Comparison of ENCODE assay signal across 8 mouse cellular contexts in genomic region chr9:106886828-106887702, GRCm38 (mm10). TPM values are rescaled to one million over a fixed set of nuclear protein-coding genes. Genes with fewer than 3 reads are reported as not detected.
A peak's percentile ranks its signal among the peaks of the same experiment; 100 is the strongest.
DNase-seq lines count a peak whose midpoint lies in the region; ATAC-seq lines count a peak whose summit lies in the region.

Gene Rbm15b (minus strand): TSS chr9:106887428.

- peaks cover 46% of the 10 kb centered on the region for H3K79me2 ChIP-seq in macrophage (ENCODE audit: inconsistent target)

- WGBS in hindbrain, embryonic 16.5 days, result 3% methylated on average over 76 of the region's 101 CpGs
- 3% methylated on average over 80 of the region's 101 CpGs for WGBS in macrophage (ENCODE audit: missing documents)

- H3K4me3 ChIP-seq in hindbrain, embryonic 16.5 days (ENCODE audit: low read length), result peak within 1 kb of the TSS; percentile 90
- H3K4me3 ChIP-seq in macrophage (ENCODE audit: inconsistent target), result peak within 1 kb of the TSS; percentile 10; the same call in 1 of the 2 replicates

- peak; percentile 65 for ATAC-seq in hindbrain, embryonic 16.5 days

- peak within 1 kb of the TSS; percentile 94 for H3K4me2 ChIP-seq in hindbrain, embryonic 16.5 days (ENCODE audit: low read length)

- H3K9me3 ChIP-seq in hindbrain, embryonic 16.5 days (ENCODE audit: control insufficient read depth, low read length), result no peaks in the 10 kb centered on the region

- peaks cover 27% of the 10 kb centered on the region for H3K36me3 ChIP-seq in hindbrain, embryonic 16.5 days (ENCODE audit: control insufficient read depth, insufficient read depth, low read length)
- peaks cover 25% of the 10 kb centered on the region; the same call in 1 of the 2 replicates for H3K36me3 ChIP-seq in macrophage (ENCODE audit: inconsistent target)

- H3K27me3 ChIP-seq in hindbrain, embryonic 16.5 days (replicated peaks; ENCODE audit: control insufficient read depth, insufficient read depth, low read length), result no peaks in the 10 kb centered on the region

- peak within 1 kb of the TSS; percentile 98 for H3K9ac ChIP-seq in hindbrain, embryonic 16.5 days (ENCODE audit: low read depth, low read length)

- DNase-seq in WW6 (ENCODE audit: low read depth, low spot score), result peak; percentile 98
- peak; percentile 94 to 99 for DNase-seq in cerebellum, postnatal 4 days (ENCODE audit: low spot score in 2 of 2)
- peak; percentile 97 for DNase-seq in gastrocnemius, adult 18-20 months (ENCODE audit: low spot score)
- DNase-seq in left cerebral cortex, adult 18-20 months (ENCODE audit: low spot score in 2 of 2), result peak; percentile 98 to 99
- peak; percentile 99 for DNase-seq in right cerebral cortex, adult 18-20 months
- peak; percentile 95 for DNase-seq in urinary bladder, postnatal 10 days (ENCODE audit: low spot score)

- peaks cover 50% of the 10 kb centered on the region for H3K4me1 ChIP-seq in hindbrain, embryonic 16.5 days (ENCODE audit: control insufficient read depth, insufficient read depth, low read depth, low read length)

- peak within 1 kb of the TSS; percentile 92 for H3K27ac ChIP-seq in hindbrain, embryonic 16.5 days (ENCODE audit: low read depth, low read length)
- no peak within 1 kb of the TSS for H3K27ac ChIP-seq in macrophage

RNA-seq across cellular contexts. Expression of gene Rbm15b, which starts in this region (rescaled TPM):
- total RNA-seq in gastrocnemius, adult 18-20 months (2021), result 1 to 10 TPM; 4.3 to 5.2 TPM
- 7.9 and 11.8 TPM in 2 replicates for polyA plus RNA-seq in hindbrain, embryonic 16.5 days (2015; fragmentation: Nextera tagmentation; extraction: Ambion mirVana)
- total RNA-seq in left cerebral cortex, adult 18-20 months (2021), result 10 to 100 TPM; 56.2 to 60.2 TPM
- 10 to 100 TPM in 5 of 26 experiments, 1 to 10 TPM in 21; 3.6 to 14.8 (median 7.9) TPM for total RNA-seq in macrophage (2018; cell fraction: chromatin; rRNA removed)
- total RNA-seq in macrophage (2018; cell fraction: cytosol; rRNA removed), result 10 to 100 TPM in 15 of 26 experiments, 1 to 10 TPM in 11; 6.9 to 15.0 (median 10.3) TPM
- total RNA-seq in macrophage (2018; cell fraction: nucleus; rRNA removed), result 10 to 100 TPM in 20 of 26 experiments, 1 to 10 TPM in 6; 6.4 to 27.2 (median 14.1) TPM
- 7.7 to 8.1 TPM (median 7.8 TPM) in 3 replicates for polyA plus RNA-seq in macrophage (2018)

Comparison
In these comparisons a context has a peak if more than half of its experiments do, and no peak if none do; other contexts are left out.
1. RNA of gene Rbm15b (total RNA-seq): 56.2 to 60.2 TPM in left cerebral cortex, adult 18-20 months; 4.3 to 5.2 TPM in gastrocnemius, adult 18-20 months; every median in the first group is over 4 times any median in the second.
2. Peak in every context shown above with its lines, with median percentiles within 50 percentile points of each other: DNase-seq.